Mouse (Mus musculus): ENCODE results near the gene Sfxn2.

DNA sequence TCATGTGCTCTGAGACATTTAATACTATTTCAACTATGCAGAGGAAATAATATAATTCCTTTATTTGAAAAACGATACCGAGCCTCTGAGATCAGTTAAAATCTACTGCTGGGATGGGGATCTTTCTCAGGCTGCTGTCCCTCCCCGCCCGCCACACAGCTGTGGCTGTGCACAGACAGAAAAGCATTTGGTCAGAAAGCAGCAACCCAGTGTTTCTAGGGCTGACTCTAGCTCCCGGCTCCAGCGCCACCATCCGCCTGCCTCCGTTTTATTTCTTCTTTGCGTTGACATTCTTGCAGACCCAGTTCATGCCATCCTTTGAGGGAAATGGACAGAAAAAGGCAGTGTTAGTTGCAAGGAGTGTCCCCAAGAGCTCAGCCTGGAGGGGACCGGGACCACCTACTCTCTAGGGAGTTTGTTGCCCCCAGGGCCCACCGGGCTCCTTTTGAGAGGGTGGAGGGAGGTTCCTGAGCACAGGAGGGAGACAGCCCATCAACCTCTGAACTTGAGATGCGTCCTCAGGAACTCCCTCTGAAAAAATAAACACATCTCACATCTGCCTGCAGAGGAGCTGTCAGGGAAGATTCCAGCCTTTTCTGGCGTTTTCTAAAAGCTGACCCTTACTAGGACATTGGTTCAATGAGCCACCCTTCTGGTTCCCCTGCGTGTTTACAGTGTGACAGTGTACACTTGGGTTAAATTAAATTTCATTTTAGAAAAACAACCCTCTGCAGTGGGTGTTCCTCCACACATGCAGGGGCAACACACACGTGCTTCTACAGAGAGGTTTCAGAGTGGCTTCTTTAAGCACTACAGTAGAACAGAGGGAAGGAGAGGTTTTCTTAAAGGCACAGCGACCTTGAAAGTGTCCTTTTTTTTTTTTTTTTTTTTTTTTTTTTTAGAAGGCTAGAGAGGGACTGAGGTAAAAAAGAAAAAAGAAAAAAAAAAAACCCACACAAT is 41.8 kb upstream of the Sfxn2 start:
- TF ChIP-seq CTCF (IDR thresholded peaks at IDR 0.05; ENCODE audit: low read depth) (no peak), EP300 (IDR thresholded peaks at IDR 0.05; ENCODE audit: low read depth) (no peak)
